Mouse (Mus musculus) frontal cortex, adult 2 months (tissue): ENCODE data around the gene Meox1. TPM values are rescaled to one million over a fixed set of nuclear protein-coding genes. Genes with fewer than 3 reads are reported as not detected.

Experiments
- DNase-seq, 2 experiments: peaks; one replicate each; pipeline ENCODE4 v3.0.0; 2022; ENCODE audit warnings: low spot score in 1 of 2; ENCODE audit errors: extremely low spot score in 1 of 2
- polyA plus RNA-seq: library from polyadenylated mRNA; depleted of rRNA; stranded (reverse); fragments of >200 nt; gene quantifications from 2 replicates; pipeline ENCODE4 v1.2.3, GENCODE M21; 2012; rRNA removed

Meox1 gene
- polyA plus RNA-seq, 1 experiment = 0.84 TPM

GRCm38 (mm10) chr11:101858742-101859141 is 35.4 kb downstream of the Meox1 start:
- no peak for DNase-seq

GRCm38 (mm10) chr11:101855950-101856712 is 38.0 kb downstream of the Meox1 start:
- no peak for DNase-seq

DNA sequence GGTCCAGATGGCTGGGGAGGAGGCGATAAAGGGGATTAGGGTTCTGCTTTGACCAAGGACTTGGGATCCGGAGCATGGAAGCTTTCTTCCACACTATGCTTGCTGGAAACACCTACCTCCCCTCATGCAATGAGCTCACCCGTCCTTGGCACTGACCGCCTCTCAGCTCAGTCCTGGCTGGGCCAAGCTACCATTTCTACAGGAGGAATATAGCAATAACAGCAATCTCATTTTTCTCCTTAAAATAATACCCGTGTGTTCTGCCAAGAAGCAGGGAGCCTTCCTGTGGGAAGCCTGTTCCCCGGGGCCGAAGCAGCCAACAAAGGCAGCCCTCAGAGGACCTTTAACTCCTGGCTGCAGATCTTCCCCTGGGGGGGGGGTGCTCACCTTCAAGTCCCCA is 43.1 kb downstream of the Meox1 start:
- no peak for DNase-seq

DNA sequence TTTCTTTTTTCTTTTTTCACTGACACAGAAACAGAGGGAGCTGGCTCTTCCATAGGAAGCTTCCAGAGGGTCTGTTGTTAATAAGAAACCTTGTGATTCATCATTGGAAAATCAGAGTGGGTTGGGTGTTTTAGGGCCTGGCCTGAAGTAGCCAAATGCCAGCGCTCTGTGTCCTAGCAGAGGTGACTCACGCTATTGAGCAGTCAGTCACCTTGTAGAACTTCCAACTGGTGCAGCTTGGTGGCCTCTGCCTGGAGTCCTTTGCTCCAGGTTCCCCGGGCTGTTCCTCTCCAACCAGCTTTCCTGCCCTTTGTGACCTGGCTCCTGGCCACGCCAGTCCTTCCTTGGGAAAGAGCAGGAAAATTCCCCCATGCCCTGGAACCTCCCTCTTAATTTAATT is 44.9 kb downstream of the Meox1 start:
- DNase-seq = no peak

- DNase-seq = no peak
These were observed 46.7 kb downstream of the Meox1 start for GRCm38 (mm10) chr11:101847509-101847908.

GRCm38 (mm10) chr11:101842773-101843163 is 51.4 kb downstream of the Meox1 start:
- no peak for DNase-seq

DNA sequence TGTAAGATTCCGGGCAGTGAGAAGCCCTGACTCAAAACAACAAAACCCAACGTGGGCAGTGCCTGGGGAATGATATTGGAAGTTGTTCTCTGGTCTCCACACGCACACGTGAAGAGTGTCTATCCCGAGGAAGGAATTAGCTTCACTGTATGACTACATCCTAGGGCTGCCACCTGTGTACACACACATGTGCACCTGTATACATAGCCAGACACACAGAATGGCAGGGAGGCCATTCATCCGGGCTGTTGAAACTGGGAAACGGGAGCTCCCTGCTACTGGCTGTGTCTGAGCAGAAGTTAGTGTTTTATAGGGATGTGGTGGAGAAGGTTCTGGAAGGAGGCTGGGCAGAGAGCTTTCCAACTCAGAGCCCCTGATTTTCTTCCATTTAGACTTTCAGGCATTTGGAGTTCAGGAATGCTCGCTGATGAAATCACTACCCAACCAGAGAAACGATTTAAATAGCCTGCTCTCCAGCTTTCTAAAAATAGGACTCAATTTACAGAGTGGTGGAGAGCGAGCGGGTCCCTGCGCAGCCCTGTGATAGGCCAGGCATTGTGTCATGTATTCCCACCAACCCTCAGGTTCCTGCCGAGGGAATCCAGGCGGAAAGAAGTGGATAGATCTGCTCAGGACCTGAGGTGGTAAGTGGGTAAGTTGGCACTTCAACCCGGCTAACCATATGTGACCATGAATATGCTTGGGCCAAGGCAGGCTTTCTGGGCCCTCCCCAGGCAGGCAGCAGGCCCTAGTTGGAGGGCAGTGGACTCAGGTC is 52.0 kb downstream of the Meox1 start:
- peak; percentile 6 to 27 for DNase-seq

- no peak for DNase-seq
These were observed 53.8 kb downstream of the Meox1 start for GRCm38 (mm10) chr11:101840405-101840804.

DNA sequence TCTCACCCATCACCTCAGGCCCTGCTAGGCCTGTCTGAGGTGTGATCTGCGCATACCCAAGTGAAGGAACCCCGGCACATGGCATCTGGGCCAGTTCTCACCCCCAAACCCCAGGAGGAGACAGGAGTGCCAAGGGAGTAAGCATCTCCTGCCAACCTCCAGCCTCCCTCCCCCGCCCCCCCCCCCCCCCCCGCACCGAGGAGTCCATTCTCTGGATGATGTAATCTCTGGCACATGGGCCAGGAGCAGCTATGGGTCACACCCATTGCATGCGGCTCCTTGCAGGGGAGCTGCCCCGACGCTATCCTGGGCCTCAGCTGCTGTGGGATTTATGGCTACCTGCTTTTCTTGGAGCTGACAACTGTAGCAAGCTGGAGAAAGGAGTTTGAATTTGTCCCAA is 54.7 kb downstream of the Meox1 start:
- DNase-seq = no peak

GRCm38 (mm10) chr11:101832001-101832400 is 62.2 kb downstream of the Meox1 start:
- peak; percentile 15 to 72 for DNase-seq

DNA sequence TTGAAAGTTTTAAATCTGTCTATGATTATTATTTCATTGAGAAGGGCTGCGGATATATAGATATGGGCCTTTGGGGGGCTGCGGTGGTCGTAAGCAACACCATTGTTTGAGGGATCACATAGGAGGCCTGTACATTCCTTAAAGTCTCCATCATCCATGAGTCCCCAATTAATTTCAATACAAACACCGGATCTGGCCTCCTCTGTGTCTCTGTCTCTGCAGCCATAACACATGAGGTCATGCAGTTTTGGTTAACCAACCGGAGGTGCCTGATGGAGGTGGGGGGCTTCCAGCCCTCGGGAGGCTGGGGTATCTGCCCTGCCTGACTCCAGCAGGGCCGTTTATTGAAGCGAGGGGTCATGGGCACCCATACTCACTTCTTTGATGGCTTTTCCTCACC is 63.6 kb downstream of the Meox1 start:
- DNase-seq = no peak

- no peak for DNase-seq
These were observed 64.1 kb downstream of the Meox1 start for GRCm38 (mm10) chr11:101830112-101830511.

DNA sequence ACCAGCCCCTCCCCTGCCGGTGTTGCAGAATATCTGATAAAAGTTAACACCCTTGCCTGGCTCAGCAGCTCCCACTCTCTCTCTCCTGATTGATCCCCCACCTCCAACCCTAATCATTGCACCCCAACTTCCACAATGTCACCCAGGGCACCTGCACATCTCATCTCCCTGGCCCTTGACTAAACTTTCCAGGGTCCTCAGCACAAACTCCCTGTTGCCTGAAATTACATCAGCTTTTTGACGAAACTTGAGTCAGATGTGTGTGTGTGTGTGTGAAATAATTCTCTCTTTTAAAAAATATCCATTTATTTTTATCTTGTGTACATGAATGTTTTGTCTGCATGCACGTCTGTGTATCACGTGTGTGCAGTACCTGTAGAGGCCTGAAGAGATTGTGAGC is 65.5 kb downstream of the Meox1 start:
- DNase-seq = no peak

Other genes starting within 250 kb of the Meox1 start
- gene Arl4d, start 228.8 kb downstream of the Meox1 start, polyA plus RNA-seq = 26.6 and 38.8 TPM in 2 replicates
- gene Dhx8, start 161.5 kb downstream of the Meox1 start, polyA plus RNA-seq = 23.3 and 23.8 TPM in 2 replicates
- gene Etv4, start 109.0 kb downstream of the Meox1 start, polyA plus RNA-seq = 20.7 and 21.5 TPM in 2 replicates
- 0.13 and 0.18 TPM in 2 replicates for gene Sost, start 72.6 kb upstream of the Meox1 start, polyA plus RNA-seq
- gene Cfap97d1, start 89.9 kb upstream of the Meox1 start, polyA plus RNA-seq = not detected in 2 replicates
- 112 and 124 TPM in 2 replicates for gene Dusp3, start 92.6 kb upstream of the Meox1 start, polyA plus RNA-seq
- gene Mpp3, start 134.1 kb upstream of the Meox1 start, polyA plus RNA-seq = 47.6 and 51.0 TPM in 2 replicates
- gene Cd300lg, start 147.1 kb upstream of the Meox1 start, polyA plus RNA-seq = 0.25 and 0.28 TPM in 2 replicates
- 147 and 153 TPM in 2 replicates for gene Mpp2, start 194.1 kb upstream of the Meox1 start, polyA plus RNA-seq
- not detected in 2 replicates for gene Ppy, start 206.9 kb upstream of the Meox1 start, polyA plus RNA-seq
- gene Pyy, start 213.5 kb upstream of the Meox1 start, polyA plus RNA-seq = not detected in 2 replicates